Mouse (Mus musculus) midbrain, embryonic 11.5 days (tissue): ENCODE data around the gene Alpl. TPM values are rescaled to one million over a fixed set of nuclear protein-coding genes. Genes with fewer than 3 reads are reported as not detected.

ENCODE experiments used
- ATAC-seq: fragments of 200-750 bp; cut with Nextera tagmentation; 2 replicates; pipeline ENCODE4 v1.8.0; 2017; ENCODE audit warnings: moderate TSS enrichment, moderate library complexity; ENCODE audit not compliant: low FRiP score
- DNase-seq: peaks from one replicate; pipeline ENCODE4 v3.0.0; 2015; ENCODE audit warnings: low spot score; ENCODE audit errors: missing footprints
- H3K27ac ChIP-seq: fragments of 300-500 bp; sonication (generic); 2 replicates; pipeline ENCODE4 v1.5.1; 2014; ENCODE audit warnings: low read depth, low read length
- H3K27me3 ChIP-seq: fragments of 300-500 bp; sonication (generic); 2 replicates; pipeline ENCODE4 v1.6.1; 2014; ENCODE audit warnings: mild to moderate bottlenecking, low read length, moderate library complexity, mixed read lengths; ENCODE audit not compliant: control insufficient read depth, insufficient read depth
- H3K36me3 ChIP-seq: fragments of 300-500 bp; sonication (generic); 2 replicates; pipeline ENCODE4 v1.6.1; 2014; ENCODE audit warnings: mild to moderate bottlenecking, low read length, moderate library complexity, mixed read lengths; ENCODE audit not compliant: control insufficient read depth, insufficient read depth
- H3K4me1 ChIP-seq: fragments of 300-500 bp; sonication (generic); 2 replicates; pipeline ENCODE4 v1.6.1; 2014; ENCODE audit warnings: low read length; ENCODE audit not compliant: control insufficient read depth, insufficient read depth
- H3K4me2 ChIP-seq: fragments of 300-500 bp; sonication (generic); 2 replicates; pipeline ENCODE4 v1.6.1; 2014; ENCODE audit warnings: mild to moderate bottlenecking, moderate library complexity
- H3K4me3 ChIP-seq: fragments of 300-500 bp; sonication (generic); 2 replicates; pipeline ENCODE4 v1.5.1; 2014; ENCODE audit warnings: low read depth, low read length
- H3K9ac ChIP-seq: fragments of 300-500 bp; sonication (generic); 2 replicates; pipeline ENCODE4 v1.6.1; 2014; ENCODE audit warnings: low read length
- H3K9me3 ChIP-seq: fragments of 300-500 bp; sonication (generic); 2 replicates; pipeline ENCODE4 v1.6.1; 2016; ENCODE audit warnings: low read length; ENCODE audit not compliant: control insufficient read depth
- WGBS: fragments of 180-500 bp; shearing (Covaris S2); extraction: QIAGEN DNeasy Blood & Tissue Kit; methylation state at CpG from one replicate; pipeline ENCODE4 v1.1.7; 2014; 5-methylcytosine and 5-hydroxymethylcytosine counted together
- polyA plus RNA-seq: library from polyadenylated mRNA; unstranded; fragments of >200 nt; fragmentation: Nextera tagmentation; extraction: Ambion mirVana; gene quantifications from 2 replicates; pipeline ENCODE4 v1.2.1, GENCODE M21; 2014

The Alpl gene
- 23.7 and 24.5 TPM in 2 replicates for polyA plus RNA-seq

GRCm38 (mm10) chr4:137795611-137796557 is at the start of gene Alpl:
Alpl (minus strand) TSS chr4:137796384.
- H3K27ac ChIP-seq = no peak within 1 kb of the TSS
- peak within 1 kb of the TSS; percentile 53 for H3K9ac ChIP-seq
- H3K9me3 ChIP-seq = no peaks in the 10 kb centered on the region
- H3K27me3 ChIP-seq = peaks cover 4% of the 10 kb centered on the region
- peak; percentile 87 for ATAC-seq
- H3K36me3 ChIP-seq = no peaks in the 10 kb centered on the region
- under 1% methylated on average over 67 of the region's 78 CpGs for WGBS
- DNase-seq = peak; percentile 99
- peaks cover 24% of the 10 kb centered on the region for H3K4me1 ChIP-seq
- H3K4me2 ChIP-seq = peak within 1 kb of the TSS; percentile 85
- H3K4me3 ChIP-seq = peak within 1 kb of the TSS; percentile 39

GRCm38 (mm10) chr4:137844656-137845055 is 48.5 kb upstream of the Alpl start:
- Histone ChIP-seq H3K4me3 (no peak overlapping the region), H3K36me3 (no peaks in the 10 kb centered on the region), H3K4me2 (no peak overlapping the region), H3K9me3 (no peaks in the 10 kb centered on the region), H3K9ac (no peak overlapping the region), H3K27me3 (no peaks in the 10 kb centered on the region), H3K4me1 (no peaks in the 10 kb centered on the region), H3K27ac (no peak overlapping the region)
- no peak for ATAC-seq
- WGBS = 20% methylated on average over 11 of the region's 11 CpGs
- DNase-seq = peak; percentile 94

- WGBS = 81% methylated on average over 5 of the region's 5 CpGs
- Histone ChIP-seq H3K27ac (no peak overlapping the region), H3K4me2 (no peak overlapping the region), H3K4me1 (peaks cover 3% of the 10 kb centered on the region; the same call in 1 of the 2 replicates), H3K9ac (no peak overlapping the region), H3K9me3 (no peaks in the 10 kb centered on the region), H3K4me3 (no peak overlapping the region), H3K36me3 (no peaks in the 10 kb centered on the region), H3K27me3 (no peaks in the 10 kb centered on the region)
- ATAC-seq = no peak
- DNase-seq = no peak
Observed at GRCm38 (mm10) chr4:137839452-137839851, 43.3 kb upstream of the Alpl start.

GRCm38 (mm10) chr4:137838791-137839190 is 42.6 kb upstream of the Alpl start:
- Histone ChIP-seq H3K4me3 (no peak overlapping the region), H3K4me1 (peaks cover 3% of the 10 kb centered on the region; the same call in 1 of the 2 replicates), H3K9ac (no peak overlapping the region), H3K9me3 (no peaks in the 10 kb centered on the region), H3K27ac (no peak overlapping the region), H3K27me3 (no peaks in the 10 kb centered on the region), H3K4me2 (no peak overlapping the region), H3K36me3 (no peaks in the 10 kb centered on the region)
- ATAC-seq = no peak
- no peak for DNase-seq
- WGBS = 90% methylated on average over 2 of the region's 2 CpGs

- Histone ChIP-seq H3K4me1 (peaks cover 3% of the 10 kb centered on the region; the same call in 1 of the 2 replicates), H3K9me3 (no peaks in the 10 kb centered on the region), H3K4me3 (no peak overlapping the region), H3K36me3 (no peaks in the 10 kb centered on the region), H3K4me2 (no peak overlapping the region), H3K9ac (no peak overlapping the region), H3K27me3 (no peaks in the 10 kb centered on the region), H3K27ac (no peak overlapping the region)
- ATAC-seq (no peak), DNase-seq (no peak)
- 83% methylated on average over 8 of the region's 8 CpGs for WGBS
Observed at GRCm38 (mm10) chr4:137837792-137838191, 41.6 kb upstream of the Alpl start.

GRCm38 (mm10) chr4:137836741-137837140 is 40.6 kb upstream of the Alpl start:
- WGBS = 95% methylated on average over 5 of the region's 5 CpGs
- Histone ChIP-seq H3K4me1 (peaks cover 3% of the 10 kb centered on the region; the same call in 1 of the 2 replicates), H3K4me2 (no peak overlapping the region), H3K4me3 (no peak overlapping the region), H3K9ac (no peak overlapping the region), H3K27me3 (no peaks in the 10 kb centered on the region), H3K36me3 (no peaks in the 10 kb centered on the region), H3K9me3 (no peaks in the 10 kb centered on the region), H3K27ac (no peak overlapping the region)
- DNase-seq (no peak), ATAC-seq (no peak)

GRCm38 (mm10) chr4:137835624-137836337 is 39.6 kb upstream of the Alpl start:
- H3K4me1 ChIP-seq = peaks cover 3% of the 10 kb centered on the region; the same call in 1 of the 2 replicates
- H3K27me3 ChIP-seq = no peaks in the 10 kb centered on the region
- no peaks in the 10 kb centered on the region for H3K9me3 ChIP-seq
- 0 out of 2 replicates have a peak overlapping the region, but pooled peaks have one; percentile 15 for H3K9ac ChIP-seq
- no peak overlapping the region for H3K4me3 ChIP-seq
- H3K27ac ChIP-seq = no peak overlapping the region
- no peaks in the 10 kb centered on the region for H3K36me3 ChIP-seq
- 9% methylated on average over 14 of the region's 14 CpGs for WGBS
- H3K4me2 ChIP-seq = peak overlapping the region; percentile 14; the same call in 1 of the 2 replicates
- ATAC-seq = peak; percentile 89
- DNase-seq = peak; percentile 97

GRCm38 (mm10) chr4:137831598-137831997 is 35.4 kb upstream of the Alpl start:
- no peak overlapping the region for H3K4me2 ChIP-seq
- no peak for DNase-seq
- no peaks in the 10 kb centered on the region for H3K27me3 ChIP-seq
- H3K9me3 ChIP-seq = no peaks in the 10 kb centered on the region
- no peak overlapping the region for H3K4me3 ChIP-seq
- H3K36me3 ChIP-seq = no peaks in the 10 kb centered on the region
- peaks cover 3% of the 10 kb centered on the region; the same call in 1 of the 2 replicates for H3K4me1 ChIP-seq
- H3K9ac ChIP-seq = no peak overlapping the region
- 89% methylated on average over 11 of the region's 11 CpGs for WGBS
- ATAC-seq = no peak
- no peak overlapping the region for H3K27ac ChIP-seq

- Histone ChIP-seq H3K4me3 (no peak overlapping the region), H3K4me2 (no peak overlapping the region), H3K27me3 (no peaks in the 10 kb centered on the region), H3K9me3 (no peaks in the 10 kb centered on the region), H3K9ac (no peak overlapping the region), H3K4me1 (no peaks in the 10 kb centered on the region), H3K36me3 (no peaks in the 10 kb centered on the region), H3K27ac (no peak overlapping the region)
- WGBS = 27% methylated on average over 6 of the region's 6 CpGs
- DNase-seq (no peak), ATAC-seq (no peak)
Observed at GRCm38 (mm10) chr4:137830380-137830779, 34.2 kb upstream of the Alpl start.
